Mouse (Mus musculus): ENCODE results near the gene Rbm34. TPM values are rescaled to one million over a fixed set of nuclear protein-coding genes. Genes with fewer than 3 reads are reported as not detected.
A peak's percentile ranks its signal among the peaks of the same experiment; 100 is the strongest.
"Not testable (repeated sequence)": the region's sequence is repeated elsewhere in the genome, so short reads cannot be mapped to it uniquely, and the experiment has no call there.

Rbm34 gene
- polyA plus RNA-seq, 1 experiment from 2014 or later: 22.5 TPM

DNA sequence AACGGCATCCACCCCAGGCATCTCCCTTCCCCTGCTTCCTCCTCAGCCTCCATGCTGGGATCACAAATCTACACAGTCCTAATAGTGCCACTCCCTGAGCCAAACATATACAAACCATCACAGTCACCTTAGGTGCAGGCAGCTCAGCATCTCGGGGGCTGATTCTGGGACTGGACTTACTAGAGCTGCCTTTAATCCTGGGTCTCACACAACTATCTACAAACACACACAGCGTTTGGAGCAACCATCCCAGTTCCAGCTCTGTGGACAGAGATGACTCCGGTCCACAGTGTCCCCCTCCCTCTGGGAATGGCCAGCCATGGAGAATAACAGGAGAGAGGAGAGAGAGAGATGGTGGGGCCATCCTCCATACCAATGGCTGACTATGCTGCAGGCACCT is 54.3 kb downstream of the Rbm34 start:
- Histone ChIP-seq H3K9me3 (replicated peaks) (no peaks in the 10 kb centered on the region), H3K4me3 (no peak overlapping the region), H3K36me3 (no peaks in the 10 kb centered on the region), H3K27ac (no peak overlapping the region), H3K27me3 (replicated peaks) (no peaks in the 10 kb centered on the region), H3K9ac (no peak overlapping the region), H3K4me1 (peaks cover 13% of the 10 kb centered on the region), H3K4me2 (no peak overlapping the region)
- ATAC-seq: no peak
- 77% methylated on average over 4 of the region's 4 CpGs for WGBS (ENCODE audit: insufficient replicate concordance)

DNA sequence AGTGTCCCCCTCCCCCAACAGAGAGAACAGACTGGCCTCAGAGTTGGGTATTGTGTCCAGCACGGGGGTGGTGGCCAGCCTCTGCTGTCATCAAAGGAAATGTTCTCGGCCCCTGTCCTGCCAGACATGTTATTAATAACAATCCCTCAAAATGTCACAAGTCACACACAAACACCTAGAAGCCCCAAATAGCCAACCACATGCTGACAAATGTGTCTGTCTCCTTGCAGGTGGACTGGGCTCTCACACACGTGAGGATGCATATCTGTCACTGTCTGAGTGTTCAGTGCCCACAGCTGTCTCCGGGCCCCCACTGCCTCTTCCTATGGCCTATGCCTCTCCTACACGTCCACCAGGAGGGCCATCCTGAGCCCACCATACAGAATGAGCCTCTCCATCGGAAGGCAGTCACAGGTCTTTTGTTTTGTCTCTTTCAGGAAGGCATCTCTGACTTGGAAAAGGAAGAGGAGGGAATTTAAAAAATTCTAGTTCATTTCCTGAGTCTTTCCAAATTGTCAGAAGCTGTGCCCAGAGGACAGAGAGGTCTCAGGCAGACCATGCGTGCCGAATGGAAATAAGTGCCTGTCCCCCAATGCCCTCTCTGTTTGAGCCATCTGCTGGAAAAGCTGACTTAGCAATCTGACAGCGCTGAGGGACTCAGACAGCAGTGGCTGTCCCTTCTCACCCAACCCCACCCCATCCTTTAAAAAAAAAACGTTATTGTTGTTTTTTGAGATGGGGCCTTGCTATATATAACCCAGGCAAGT is 56.1 kb downstream of the Rbm34 start:
- no peaks in the 10 kb centered on the region for H3K36me3 ChIP-seq
- no peaks in the 10 kb centered on the region for H3K9me3 ChIP-seq (replicated peaks)
- H3K4me1 ChIP-seq: peaks cover 13% of the 10 kb centered on the region
- H3K27me3 ChIP-seq (replicated peaks): no peaks in the 10 kb centered on the region
- 46% methylated on average over 10 of the region's 10 CpGs for WGBS (ENCODE audit: insufficient replicate concordance)
- no peak overlapping the region for H3K4me3 ChIP-seq
- H3K27ac ChIP-seq: no peak overlapping the region
- no peak overlapping the region for H3K4me2 ChIP-seq
- no peak overlapping the region for H3K9ac ChIP-seq
- no peak for ATAC-seq

- WGBS (ENCODE audit: insufficient replicate concordance): 55% methylated on average over 10 of the region's 10 CpGs
- not testable (repeated sequence) for H3K9ac ChIP-seq
Measured at GRCm38 (mm10) chr8:126914107-126914490, 56.8 kb downstream of the Rbm34 start.

DNA sequence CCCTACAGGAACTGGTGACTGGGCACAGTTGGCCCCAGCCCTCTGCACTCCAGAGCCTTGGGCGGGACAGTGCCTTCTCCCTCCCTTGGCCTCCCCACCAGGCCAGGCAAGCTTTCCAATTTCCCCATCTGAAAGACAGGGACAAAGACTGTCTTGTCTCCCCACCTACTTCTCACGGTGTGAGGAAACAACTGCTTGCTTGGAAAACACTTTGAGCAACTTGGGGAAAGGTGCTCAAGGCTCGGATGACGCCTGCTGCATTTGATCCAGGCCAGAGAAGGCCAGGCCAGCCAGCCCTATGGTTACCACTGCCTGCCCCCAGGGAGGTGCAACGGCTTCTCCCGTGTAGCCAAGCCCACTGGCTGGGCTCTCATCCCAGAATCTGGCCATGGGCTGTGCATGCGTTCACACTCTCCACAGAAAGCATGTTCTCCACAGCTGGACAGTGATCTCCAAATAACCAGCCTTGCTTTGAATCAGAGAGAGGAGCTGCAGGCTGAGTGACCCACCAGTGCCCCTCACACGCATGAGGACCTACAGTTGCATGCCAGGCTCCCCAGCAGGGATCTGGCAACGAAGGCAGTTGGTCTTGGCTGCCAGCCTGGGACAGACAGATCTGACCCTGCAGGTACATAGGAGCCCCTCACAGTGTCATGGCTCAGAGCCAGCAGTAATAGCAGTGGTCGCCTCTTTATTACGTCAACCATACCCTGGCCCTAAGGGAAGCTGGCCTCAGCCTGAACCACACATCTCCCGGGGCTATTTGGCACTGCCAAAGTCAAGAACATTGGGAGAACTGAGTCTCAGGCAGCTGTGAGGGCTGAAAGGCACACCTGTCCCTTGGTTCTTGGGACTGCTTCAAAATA is 57.4 kb downstream of the Rbm34 start:
- Histone ChIP-seq H3K27me3 (replicated peaks) (no peaks in the 10 kb centered on the region), H3K9ac (no peak overlapping the region), H3K9me3 (replicated peaks) (no peaks in the 10 kb centered on the region), H3K36me3 (no peaks in the 10 kb centered on the region), H3K27ac (no peak overlapping the region), H3K4me1 (peaks cover 13% of the 10 kb centered on the region), H3K4me3 (no peak overlapping the region), H3K4me2 (no peak overlapping the region)
- 61% methylated on average over 12 of the region's 12 CpGs for WGBS (ENCODE audit: insufficient replicate concordance)
- no peak for ATAC-seq

More at GRCm38 (mm10) chr8:126914107-126914490, 56.8 kb downstream of the Rbm34 start:
- ATAC-seq; H3K4me3 ChIP-seq; H3K36me3 ChIP-seq; H3K9me3 ChIP-seq (replicated peaks); H3K27me3 ChIP-seq (replicated peaks); H3K4me2 ChIP-seq; H3K27ac ChIP-seq: not testable (repeated sequence)
- peaks cover 13% of the 10 kb centered on the region for H3K4me1 ChIP-seq

GRCm38 (mm10) chr8:126909371-126909802 is 61.5 kb downstream of the Rbm34 start:
- no peak overlapping the region for H3K4me3 ChIP-seq
- H3K27ac ChIP-seq: no peak overlapping the region
- H3K36me3 ChIP-seq: no peaks in the 10 kb centered on the region
- H3K4me2 ChIP-seq: no peak overlapping the region
- no peak overlapping the region for H3K9ac ChIP-seq
- H3K9me3 ChIP-seq (replicated peaks): no peaks in the 10 kb centered on the region
- ATAC-seq: no peak
- 71% methylated on average over 10 of the region's 10 CpGs for whole genome bisulfite sequencing (ENCODE audit: insufficient replicate concordance)
- H3K27me3 ChIP-seq (replicated peaks): no peaks in the 10 kb centered on the region
- 0 out of 2 replicates have a peak, but pooled peaks cover 7% of the 10 kb centered on the region for H3K4me1 ChIP-seq

DNA sequence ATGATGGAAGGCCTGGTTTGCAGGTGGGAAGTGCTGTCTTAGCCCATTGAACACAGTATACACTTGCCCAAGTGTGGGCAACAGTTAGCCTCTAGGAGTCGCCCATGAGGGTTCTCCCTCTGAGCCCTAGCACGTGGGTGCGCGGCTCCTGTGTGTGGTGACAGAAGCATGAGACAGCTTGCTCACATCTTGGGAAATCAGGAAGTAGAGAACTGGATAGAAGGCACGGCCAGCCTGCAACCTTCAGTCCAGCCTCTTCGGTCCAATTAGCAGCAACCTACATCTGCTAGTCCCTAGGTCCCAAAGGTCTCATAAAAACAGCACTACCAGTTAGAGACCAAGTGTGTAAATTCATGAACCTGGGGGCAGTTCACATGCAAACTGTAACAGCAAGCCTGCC is 62.1 kb downstream of the Rbm34 start:
- H3K9me3 ChIP-seq (replicated peaks): no peaks in the 10 kb centered on the region
- ATAC-seq: peak; percentile 36; the same call in 1 of the 2 replicates
- H3K27me3 ChIP-seq (replicated peaks): no peaks in the 10 kb centered on the region
- H3K9ac ChIP-seq: no peak overlapping the region
- WGBS (ENCODE audit: insufficient replicate concordance): 41% methylated on average over 6 of the region's 6 CpGs
- 0 out of 2 replicates have a peak, but pooled peaks cover 7% of the 10 kb centered on the region for H3K4me1 ChIP-seq
- no peak overlapping the region for H3K4me2 ChIP-seq
- H3K4me3 ChIP-seq: no peak overlapping the region
- no peak overlapping the region for H3K27ac ChIP-seq
- no peaks in the 10 kb centered on the region for H3K36me3 ChIP-seq

DNA sequence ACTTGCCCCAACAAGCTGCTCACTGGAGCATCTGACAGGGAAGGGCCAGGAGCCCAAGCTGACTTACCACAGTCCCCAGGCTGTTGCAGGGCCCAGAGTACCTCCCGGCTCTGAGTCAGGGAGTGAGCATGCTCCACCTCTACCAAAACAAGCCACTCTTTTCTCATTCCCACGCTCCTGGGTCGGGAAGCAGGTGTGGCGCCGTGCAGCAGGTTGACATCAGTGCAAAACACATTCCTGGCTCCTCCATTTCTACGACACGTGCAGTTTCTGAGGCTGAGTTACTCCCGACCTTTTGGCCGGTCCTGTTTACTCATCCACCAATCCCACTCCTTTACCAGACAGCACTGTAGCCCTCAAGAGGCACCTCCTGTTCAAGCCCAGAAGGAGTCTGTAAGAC is 62.9 kb downstream of the Rbm34 start:
- no peaks in the 10 kb centered on the region for H3K27me3 ChIP-seq (replicated peaks)
- H3K9me3 ChIP-seq (replicated peaks): no peaks in the 10 kb centered on the region
- H3K27ac ChIP-seq: no peak overlapping the region
- no peak overlapping the region for H3K4me2 ChIP-seq
- ATAC-seq: no peak
- no peak overlapping the region for H3K4me3 ChIP-seq
- H3K4me1 ChIP-seq: peaks cover 7% of the 10 kb centered on the region; the same call in 1 of the 2 replicates
- no peak overlapping the region for H3K9ac ChIP-seq
- H3K36me3 ChIP-seq: no peaks in the 10 kb centered on the region
- WGBS (ENCODE audit: insufficient replicate concordance): 69% methylated on average over 9 of the region's 9 CpGs

DNA sequence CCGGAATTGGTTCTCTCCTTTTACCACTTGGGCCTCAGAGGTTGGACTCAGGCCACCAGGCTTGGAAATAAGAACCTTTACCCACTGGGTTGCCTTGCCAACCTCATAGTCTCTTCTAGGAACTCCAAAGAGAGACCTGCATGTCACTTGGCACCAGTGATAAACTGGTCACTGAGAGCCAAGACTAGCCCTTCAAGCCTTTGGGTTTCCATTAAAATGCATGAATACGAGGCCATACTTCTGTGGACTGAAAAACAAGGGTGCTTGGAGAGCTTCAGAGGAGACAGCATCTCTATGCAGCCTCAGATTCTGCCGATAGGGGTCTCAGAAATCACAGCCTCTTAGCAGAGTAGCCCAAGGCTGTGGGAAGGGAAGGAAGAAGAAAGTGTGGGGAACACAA is 63.5 kb downstream of the Rbm34 start:
- no peak for ATAC-seq
- no peaks in the 10 kb centered on the region for H3K9me3 ChIP-seq (replicated peaks)

GRCm38 (mm10) chr8:126905387-126905786 is 65.5 kb downstream of the Rbm34 start:
- Histone ChIP-seq H3K9me3 (replicated peaks) (no peaks in the 10 kb centered on the region), H3K9ac (no peak overlapping the region), H3K27me3 (replicated peaks) (no peaks in the 10 kb centered on the region), H3K36me3 (no peaks in the 10 kb centered on the region), H3K4me2 (no peak overlapping the region), H3K27ac (no peak overlapping the region), H3K4me3 (no peak overlapping the region), H3K4me1 (peaks cover 14% of the 10 kb centered on the region; the same call in 1 of the 2 replicates)
- WGBS (ENCODE audit: insufficient replicate concordance): 70% methylated on average over 3 of the region's 3 CpGs
- ATAC-seq: no peak

More for the DNA sequence above, 63.5 kb downstream of the Rbm34 start:
- H3K4me3 ChIP-seq: no peak overlapping the region
- peaks cover 10% of the 10 kb centered on the region; the same call in 1 of the 2 replicates for H3K4me1 ChIP-seq
- no peak overlapping the region for H3K9ac ChIP-seq
- no peaks in the 10 kb centered on the region for H3K36me3 ChIP-seq
- 70% methylated on average over 3 of the region's 3 CpGs for WGBS (ENCODE audit: insufficient replicate concordance)
- H3K27me3 ChIP-seq (replicated peaks): no peaks in the 10 kb centered on the region
- no peak overlapping the region for H3K27ac ChIP-seq
- H3K4me2 ChIP-seq: no peak overlapping the region

- H3K27ac ChIP-seq: no peak overlapping the region
- H3K9me3 ChIP-seq (replicated peaks): no peaks in the 10 kb centered on the region
Measured at GRCm38 (mm10) chr8:126903927-126904326, 66.9 kb downstream of the Rbm34 start.

GRCm38 (mm10) chr8:126903224-126903895 is 67.5 kb downstream of the Rbm34 start:
- Histone ChIP-seq H3K36me3 (no peaks in the 10 kb centered on the region), H3K27ac (no peak overlapping the region), H3K4me2 (no peak overlapping the region), H3K9ac (no peak overlapping the region), H3K4me1 (peaks cover 14% of the 10 kb centered on the region; the same call in 1 of the 2 replicates), H3K9me3 (replicated peaks) (no peaks in the 10 kb centered on the region), H3K27me3 (replicated peaks) (no peaks in the 10 kb centered on the region), H3K4me3 (no peak overlapping the region)
- ATAC-seq: no peak
- WGBS (ENCODE audit: insufficient replicate concordance): 54% methylated on average over 9 of the region's 9 CpGs

More at GRCm38 (mm10) chr8:126903927-126904326, 66.9 kb downstream of the Rbm34 start:
- Histone ChIP-seq H3K4me2 (no peak overlapping the region), H3K9ac (no peak overlapping the region), H3K36me3 (no peaks in the 10 kb centered on the region), H3K27me3 (replicated peaks) (no peaks in the 10 kb centered on the region), H3K4me1 (peaks cover 14% of the 10 kb centered on the region; the same call in 1 of the 2 replicates), H3K4me3 (no peak overlapping the region)
- no peak for ATAC-seq
- WGBS (ENCODE audit: insufficient replicate concordance): 76% methylated on average over 9 of the region's 9 CpGs
